Mouse (Mus musculus) mouse embryonic stem cell (cell line): Measurements from ENCODE around the gene Nudt8.

Experiments used
- in situ Hi-C, 2 experiments: fragments of 300-500 bp; cut with MboI; formaldehyde crosslinking; loops; 1 replicate in 1 of 2; 3 replicates in 1 of 2; pipeline ENCODE4 v1.14.3; 2019 to 2020; ENCODE audit warnings: low sequenced_read_pairs in 2 of 2, low pct_unique_long_range_greater_than_20kb in 1 of 2, mixed read lengths in 1 of 2; ENCODE audit not compliant: unreplicated experiment in 1 of 2

Nudt8 gene

GRCm38 (mm10) chr19:3983527-3984200 is 16.7 kb upstream of the Nudt8 start:
- in situ Hi-C loops = no loop called here

GRCm38 (mm10) chr19:3985261-3985681 is 15.1 kb upstream of the Nudt8 start:
- in situ Hi-C loops = no loop called here

DNA sequence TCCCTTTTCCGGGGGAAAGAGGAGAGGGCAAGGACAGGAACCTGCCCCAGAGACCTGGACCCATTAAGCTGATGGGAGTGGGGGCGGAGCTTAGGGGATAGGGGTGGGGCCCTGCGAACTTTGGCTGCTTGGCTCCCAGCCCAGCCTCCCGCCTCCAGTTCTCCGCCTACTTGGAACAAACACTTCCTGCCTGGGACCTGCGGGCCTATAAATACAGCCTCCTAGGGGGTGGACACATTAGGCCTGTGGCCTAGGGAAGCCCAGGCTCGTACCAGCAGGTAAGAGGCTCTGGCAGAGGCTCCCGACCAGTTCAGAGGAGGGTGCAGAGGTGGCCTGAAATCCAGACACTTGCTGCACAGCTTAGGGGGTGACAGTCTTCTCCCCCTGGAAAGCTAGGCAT is 14.0 kb upstream of the Nudt8 start, which contains the start of gene Acy3:
TSS of gene Acy3 (plus strand) at position 237 of the 400 bp plus-strand sequence.
- in situ Hi-C loops = no loop called here

GRCm38 (mm10) chr19:3988066-3988465 is 12.3 kb upstream of the Nudt8 start:
- in situ Hi-C loops = no loop called here

GRCm38 (mm10) chr19:3988750-3989149 is 11.6 kb upstream of the Nudt8 start:
- in situ Hi-C loops = no loop called here

- in situ Hi-C loops = no loop called here
These were observed 9.6 kb upstream of the Nudt8 start for GRCm38 (mm10) chr19:3990804-3991203.

DNA sequence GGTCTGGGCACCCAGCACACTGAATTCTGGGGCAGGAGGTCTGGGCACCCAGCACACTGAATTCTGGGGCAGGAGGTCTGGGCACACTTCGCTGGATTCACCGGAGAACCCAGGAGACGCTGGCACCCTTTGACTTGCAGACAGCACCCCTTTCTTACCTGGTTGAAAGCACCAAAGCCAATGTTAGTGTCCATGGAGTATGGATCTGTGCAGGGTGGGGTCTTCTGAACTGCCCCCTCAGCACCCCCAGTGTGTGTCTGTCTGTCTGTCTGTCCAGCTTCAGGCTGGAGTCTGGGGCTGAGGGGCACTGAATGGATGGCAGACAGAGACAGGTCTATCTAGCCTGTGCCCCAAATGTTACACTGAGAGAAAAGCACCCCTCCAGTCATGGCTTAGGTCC is 8.8 kb upstream of the Nudt8 start:
- in situ Hi-C loops = no loop called here

DNA sequence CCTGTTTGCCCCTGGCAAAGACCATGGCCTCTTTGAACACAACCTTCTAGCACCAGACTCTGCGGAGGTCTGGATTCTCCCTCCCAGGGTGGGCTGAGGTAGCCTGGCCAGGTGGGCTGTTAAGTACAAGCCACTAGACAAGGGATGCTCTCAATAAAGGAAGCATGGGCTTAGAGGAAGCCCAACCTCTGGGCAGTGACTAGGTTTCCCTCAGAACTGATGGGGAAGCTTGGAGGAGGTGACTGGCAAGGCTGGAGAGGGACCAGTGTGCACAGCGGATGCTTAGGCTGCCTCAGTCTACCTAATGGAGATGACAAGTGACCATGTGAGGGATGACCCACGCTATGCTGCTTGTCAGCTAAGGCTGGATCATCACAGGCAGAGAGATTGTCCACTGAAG is 8.4 kb upstream of the Nudt8 start:
- in situ Hi-C loops = no loop called here

DNA sequence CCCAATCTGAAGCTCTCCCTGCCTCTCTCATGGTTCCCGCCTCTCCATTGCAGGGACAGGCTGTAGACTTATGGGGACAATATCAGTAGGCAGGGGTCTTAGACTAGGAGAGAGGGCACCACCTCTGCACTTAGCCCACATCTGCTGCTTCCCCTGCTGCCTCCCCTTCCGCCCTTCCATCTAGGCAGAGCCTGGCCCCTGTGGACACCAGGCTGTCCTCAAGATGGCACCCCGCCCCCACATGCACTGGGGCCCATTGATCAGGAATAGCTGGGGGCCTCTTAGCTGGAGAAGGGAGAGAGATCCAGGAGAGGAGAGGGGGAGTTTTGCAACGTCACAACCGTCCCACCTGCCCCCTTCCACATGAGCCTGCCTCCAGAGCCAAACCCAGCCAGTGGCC is 8.0 kb upstream of the Nudt8 start, which contains the start of gene Tbx10:
TSS of gene Tbx10 (plus strand) at position 337 of the 400 bp plus-strand sequence.
- in situ Hi-C loops = no loop called here

DNA sequence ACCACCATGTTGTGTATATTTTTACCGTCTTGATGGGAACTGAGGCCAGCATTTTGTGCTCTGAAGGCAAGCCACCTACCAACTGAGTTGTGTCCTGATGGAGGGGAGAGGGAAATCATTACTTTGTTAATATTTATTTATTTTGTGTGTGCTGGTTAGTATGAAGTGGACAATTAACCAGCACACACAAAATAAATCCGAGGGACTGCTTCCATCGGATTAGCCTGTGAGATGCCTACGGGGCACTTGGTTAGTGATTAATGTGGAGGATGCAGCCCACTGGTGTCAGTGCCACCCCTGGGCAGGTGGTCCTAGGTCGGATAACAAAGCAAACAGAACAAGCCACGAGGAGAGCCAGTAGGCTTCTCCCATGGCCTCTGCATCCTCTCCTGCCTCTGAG is 5.4 kb upstream of the Nudt8 start:
- in situ Hi-C loops = no loop called here

- in situ Hi-C loops = no loop called here
These were observed 4.9 kb upstream of the Nudt8 start for GRCm38 (mm10) chr19:3995505-3995904.

DNA sequence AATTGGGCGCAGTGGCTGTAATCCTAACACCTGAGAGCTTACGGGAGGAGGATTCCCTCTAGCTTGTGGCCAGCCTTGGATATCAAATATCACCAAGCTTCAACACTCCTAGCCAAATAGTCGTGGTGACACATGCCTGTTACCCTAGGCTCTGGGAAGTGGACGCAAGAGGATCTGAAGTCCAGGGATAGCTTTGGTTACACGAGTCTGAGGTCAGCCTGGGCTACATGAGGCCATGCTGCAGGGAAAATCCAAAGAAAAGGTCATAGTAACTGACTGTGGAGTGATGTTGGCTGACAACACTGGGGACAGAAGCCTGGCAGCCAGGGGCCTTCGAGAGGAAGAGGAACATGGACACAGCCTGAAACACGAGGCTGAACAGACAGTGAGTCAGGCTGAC is 4.3 kb upstream of the Nudt8 start:
- in situ Hi-C loops = no loop called here

DNA sequence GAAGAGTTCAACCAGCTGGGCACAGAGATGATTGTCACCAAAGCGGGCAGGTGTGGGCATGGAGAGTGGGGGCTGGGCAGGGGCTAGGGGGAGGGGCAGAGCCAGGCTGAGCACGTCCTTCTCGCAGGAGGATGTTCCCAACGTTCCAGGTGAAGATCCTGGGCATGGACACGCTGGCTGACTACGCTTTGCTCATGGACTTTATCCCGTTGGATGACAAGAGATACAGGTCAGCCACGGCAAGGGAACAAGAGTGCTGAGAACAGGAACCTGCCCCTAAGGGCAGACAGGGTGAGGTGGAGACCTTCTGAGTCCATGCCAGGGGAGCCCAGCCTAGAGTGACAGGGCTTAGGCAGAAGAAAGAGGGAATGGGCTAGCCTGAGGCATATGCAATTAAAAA is 3.6 kb upstream of the Nudt8 start:
- in situ Hi-C loops = no loop called here

GRCm38 (mm10) chr19:3997231-3997630 is 3.1 kb upstream of the Nudt8 start:
- in situ Hi-C loops = no loop called here

DNA sequence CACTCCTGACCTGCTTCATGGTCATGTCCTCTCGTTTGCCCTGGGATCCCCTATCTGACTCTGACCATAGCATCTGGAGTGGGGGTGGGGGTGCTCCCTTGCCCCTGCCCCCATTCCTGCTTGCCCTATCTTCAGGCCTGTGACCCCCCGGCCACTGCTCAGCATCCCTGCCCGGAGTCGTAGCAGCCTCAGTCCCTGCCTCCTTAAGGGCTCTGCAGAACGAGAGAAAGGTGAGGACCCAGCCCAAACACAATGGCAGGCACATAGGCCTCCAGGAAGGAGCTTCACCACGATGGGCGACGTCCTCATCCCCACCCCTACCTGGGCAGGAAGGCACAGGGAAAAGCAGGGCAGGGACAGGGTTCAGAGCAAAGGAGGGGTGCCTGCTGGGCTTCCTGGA is 2.0 kb upstream of the Nudt8 start:
- in situ Hi-C loops = no loop called here

DNA sequence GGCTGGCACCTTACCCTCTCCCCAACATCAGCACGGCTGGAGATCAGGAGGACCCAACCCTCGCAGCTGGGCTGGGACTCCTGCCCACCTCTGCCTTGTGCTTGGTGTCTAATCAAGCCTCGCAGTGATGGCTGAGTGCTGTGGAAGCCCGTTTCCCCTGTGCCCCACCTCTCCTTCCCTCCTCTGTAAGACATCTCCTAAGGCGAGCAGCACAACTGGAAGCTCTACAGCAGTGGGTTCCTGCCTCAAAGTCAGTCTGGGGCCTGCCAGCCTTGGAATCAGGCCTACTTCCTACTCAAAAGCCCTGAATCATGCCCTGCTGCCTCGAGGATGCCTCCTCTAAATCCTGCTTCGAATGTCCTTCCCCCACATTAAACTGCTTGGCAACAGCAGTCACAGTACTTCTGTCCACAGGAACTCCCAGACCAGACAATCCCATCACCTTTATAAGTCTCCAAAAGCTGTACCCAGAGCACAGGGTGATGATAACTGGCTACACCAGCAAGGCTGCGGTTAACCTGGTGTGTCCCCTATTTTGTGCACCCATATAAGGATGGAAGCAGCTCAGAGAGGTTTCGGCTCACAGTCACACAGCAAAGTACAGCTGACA is 1.2 kb upstream of the Nudt8 start:
- in situ Hi-C loops = no loop called here

GRCm38 (mm10) chr19:4000949-4001525 is 657 bp downstream of the Nudt8 start:
- in situ Hi-C loops = no loop called here

DNA sequence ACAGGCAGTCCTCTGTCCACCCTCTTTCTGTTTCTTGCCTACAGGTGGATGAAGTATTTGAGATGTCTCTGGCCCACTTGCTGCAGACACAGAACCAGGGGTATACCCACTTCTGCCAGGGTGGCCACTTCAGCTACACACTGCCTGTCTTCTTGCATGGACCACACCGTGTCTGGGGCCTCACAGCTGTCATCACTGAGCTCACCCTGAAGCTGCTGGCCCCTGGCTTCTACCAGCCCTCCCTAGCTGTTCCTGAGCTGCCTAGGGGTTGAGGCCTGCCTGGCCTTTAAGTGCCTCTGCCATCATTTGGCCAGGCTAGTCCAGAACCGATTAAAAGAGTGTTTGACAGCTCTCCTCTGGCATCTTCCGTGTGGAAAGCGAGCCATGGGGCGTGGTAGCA is 1.4 kb downstream of the Nudt8 start:
- in situ Hi-C loops = no loop called here

DNA sequence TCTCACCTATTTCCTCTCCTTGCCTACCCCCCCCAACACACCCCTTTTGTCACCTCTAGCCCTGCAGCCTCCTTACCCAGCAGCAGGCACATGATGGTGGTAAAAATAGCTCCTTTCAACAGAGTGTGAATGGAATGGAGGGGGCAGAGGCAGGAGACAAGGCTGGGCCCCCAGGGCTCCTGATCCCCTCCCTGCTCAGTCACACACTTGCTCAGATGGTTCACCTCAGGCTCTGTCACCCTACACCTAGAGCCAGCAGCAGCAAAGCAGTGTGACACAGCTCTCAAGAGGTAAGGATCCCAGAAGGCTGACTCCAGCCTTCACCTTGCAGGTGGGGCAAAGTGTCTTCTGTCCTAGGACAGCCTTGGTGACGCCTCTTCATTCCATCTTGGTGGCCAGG is 2.7 kb downstream of the Nudt8 start, which contains the start of gene Doc2g:
TSS of gene Doc2g (plus strand) at position 202 of the 400 bp plus-strand sequence.
- in situ Hi-C loops = no loop called here

- in situ Hi-C loops = no loop called here
These were observed 3.3 kb downstream of the Nudt8 start for GRCm38 (mm10) chr19:4003641-4004040.
